Mouse (Mus musculus): ENCODE measurements around the gene Tmem196. TPM values are rescaled to one million over a fixed set of nuclear protein-coding genes. Genes with fewer than 3 reads are reported as not detected.
A peak's percentile ranks its signal among the peaks of the same experiment; 100 is the strongest.

Tmem196 gene
- polyA plus RNA-seq (2014; fragmentation: Nextera tagmentation; extraction: Ambion mirVana), result 0.33 and 0.98 TPM in 2 replicates

GRCm38 (mm10) chr12:119945589-119946310 lies at the start of gene Tmem196:
Gene Tmem196 (plus strand): TSS chr12:119945822.
- ATAC-seq (ENCODE audit: low read depth), result peak; percentile 83
- Histone ChIP-seq H3K9ac (ENCODE audit: low read depth, low read length) (peak within 1 kb of the TSS; percentile 43), H3K27me3 (replicated peaks; ENCODE audit: control insufficient read depth, insufficient read depth, low read length) (peaks cover 12% of the 10 kb centered on the region), H3K4me3 (ENCODE audit: low read depth, low read length) (peak within 1 kb of the TSS; percentile 44), H3K4me2 (ENCODE audit: low read depth, low read length) (peak within 1 kb of the TSS; percentile 79), H3K4me1 (ENCODE audit: control insufficient read depth, insufficient read depth, low read length) (no peaks in the 10 kb centered on the region), H3K9me3 (ENCODE audit: control insufficient read depth, low read length) (no peaks in the 10 kb centered on the region), H3K27ac (replicated peaks; ENCODE audit: low read depth, low read length) (no peak within 1 kb of the TSS), H3K36me3 (ENCODE audit: control insufficient read depth, insufficient read depth, low read length) (no peaks in the 10 kb centered on the region)
- 2% methylated on average over 25 of the region's 25 CpGs for whole genome bisulfite sequencing
- DNase-seq (ENCODE audit: low spot score), result peak; percentile 27

DNA sequence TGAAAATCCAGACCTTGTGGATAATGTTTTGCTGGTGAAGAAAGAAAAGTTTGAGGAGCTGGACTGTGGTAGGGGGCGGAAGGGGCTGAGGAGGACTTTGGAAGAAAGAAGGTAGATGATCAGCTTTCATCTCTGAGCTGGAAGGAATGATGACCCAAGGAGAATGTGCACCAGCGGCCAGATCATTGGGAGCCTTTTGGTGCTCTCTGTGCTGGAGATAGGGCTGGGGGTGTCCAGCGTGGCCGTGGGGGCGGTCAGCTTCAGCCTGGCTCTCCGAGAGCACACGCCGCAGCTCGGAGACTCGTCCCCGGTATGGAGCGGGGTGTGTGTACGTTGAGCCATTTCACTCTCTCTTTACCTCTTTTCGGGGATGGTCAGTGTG lies 680 bp downstream of the Tmem196 start:
- WGBS, result under 1% methylated on average over 11 of the region's 14 CpGs
- H3K27me3 ChIP-seq (replicated peaks; ENCODE audit: control insufficient read depth, insufficient read depth, low read length), result peaks cover 12% of the 10 kb centered on the region
- ATAC-seq (ENCODE audit: low read depth) (peak; percentile 63), DNase-seq (ENCODE audit: low spot score) (peak; percentile 2)
- H3K36me3 ChIP-seq (ENCODE audit: control insufficient read depth, insufficient read depth, low read length), result no peaks in the 10 kb centered on the region
- H3K9me3 ChIP-seq (ENCODE audit: control insufficient read depth, low read length), result no peaks in the 10 kb centered on the region
- no peaks in the 10 kb centered on the region for H3K4me1 ChIP-seq (ENCODE audit: control insufficient read depth, insufficient read depth, low read length)
- H3K4me3 ChIP-seq (ENCODE audit: low read depth, low read length), result peak overlapping the region; percentile 44
- H3K9ac ChIP-seq (ENCODE audit: low read depth, low read length), result peak overlapping the region; percentile 43
- H3K4me2 ChIP-seq (ENCODE audit: low read depth, low read length), result peak overlapping the region; percentile 79
- no peak overlapping the region for H3K27ac ChIP-seq (replicated peaks; ENCODE audit: low read depth, low read length)

DNA sequence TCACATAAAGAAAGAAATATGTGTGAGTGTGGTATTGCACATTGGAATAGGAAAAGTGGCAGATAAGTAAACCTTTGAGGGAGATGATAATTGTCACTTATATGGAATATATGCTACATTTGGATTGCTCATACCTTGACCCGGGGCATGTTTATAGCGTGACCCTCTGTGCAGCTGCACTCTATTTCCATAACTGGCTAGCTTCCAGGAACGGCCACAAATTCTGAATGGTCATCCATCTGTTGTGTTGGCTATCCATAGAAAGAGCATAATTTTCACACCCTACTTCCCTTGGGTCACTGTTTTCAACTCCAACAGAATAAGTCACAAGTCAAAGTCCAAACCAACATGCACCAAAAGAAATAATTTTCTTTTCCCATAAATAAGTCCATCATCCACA lies 11.4 kb downstream of the Tmem196 start:
- Histone ChIP-seq H3K4me3 (ENCODE audit: low read depth, low read length) (no peak overlapping the region), H3K9ac (ENCODE audit: low read depth, low read length) (no peak overlapping the region), H3K4me1 (ENCODE audit: control insufficient read depth, insufficient read depth, low read length) (no peaks in the 10 kb centered on the region), H3K9me3 (ENCODE audit: control insufficient read depth, low read length) (no peaks in the 10 kb centered on the region), H3K27ac (replicated peaks; ENCODE audit: low read depth, low read length) (no peak overlapping the region), H3K4me2 (ENCODE audit: low read depth, low read length) (no peak overlapping the region), H3K27me3 (replicated peaks; ENCODE audit: control insufficient read depth, insufficient read depth, low read length) (no peaks in the 10 kb centered on the region), H3K36me3 (ENCODE audit: control insufficient read depth, insufficient read depth, low read length) (no peaks in the 10 kb centered on the region)
- WGBS, result 64% methylated on average over 3 of the region's 3 CpGs
- DNase-seq (ENCODE audit: low spot score) (no peak), ATAC-seq (ENCODE audit: low read depth) (no peak)

GRCm38 (mm10) chr12:119960730-119961129 lies 15.1 kb downstream of the Tmem196 start:
- H3K27me3 ChIP-seq (replicated peaks; ENCODE audit: control insufficient read depth, insufficient read depth, low read length), result no peaks in the 10 kb centered on the region
- no peaks in the 10 kb centered on the region for H3K4me1 ChIP-seq (ENCODE audit: control insufficient read depth, insufficient read depth, low read length)

GRCm38 (mm10) chr12:119965373-119965772 lies 19.8 kb downstream of the Tmem196 start:
- Histone ChIP-seq H3K4me1 (ENCODE audit: control insufficient read depth, insufficient read depth, low read length) (no peaks in the 10 kb centered on the region), H3K4me3 (ENCODE audit: low read depth, low read length) (no peak overlapping the region), H3K4me2 (ENCODE audit: low read depth, low read length) (no peak overlapping the region), H3K9me3 (ENCODE audit: control insufficient read depth, low read length) (no peaks in the 10 kb centered on the region), H3K27ac (replicated peaks; ENCODE audit: low read depth, low read length) (no peak overlapping the region), H3K27me3 (replicated peaks; ENCODE audit: control insufficient read depth, insufficient read depth, low read length) (no peaks in the 10 kb centered on the region), H3K9ac (ENCODE audit: low read depth, low read length) (no peak overlapping the region), H3K36me3 (ENCODE audit: control insufficient read depth, insufficient read depth, low read length) (no peaks in the 10 kb centered on the region)
- no peak for ATAC-seq (ENCODE audit: low read depth)
- no peak for DNase-seq (ENCODE audit: low spot score)

More at GRCm38 (mm10) chr12:119960730-119961129, 15.1 kb downstream of the Tmem196 start:
- Histone ChIP-seq H3K9me3 (ENCODE audit: control insufficient read depth, low read length) (no peaks in the 10 kb centered on the region), H3K4me3 (ENCODE audit: low read depth, low read length) (no peak overlapping the region), H3K4me2 (ENCODE audit: low read depth, low read length) (no peak overlapping the region), H3K27ac (replicated peaks; ENCODE audit: low read depth, low read length) (no peak overlapping the region), H3K9ac (ENCODE audit: low read depth, low read length) (no peak overlapping the region), H3K36me3 (ENCODE audit: control insufficient read depth, insufficient read depth, low read length) (no peaks in the 10 kb centered on the region)
- 22% methylated on average over 1 of the region's 1 CpGs for WGBS
- no peak for ATAC-seq (ENCODE audit: low read depth)
- peak; percentile 77 for DNase-seq (ENCODE audit: low spot score)

DNA sequence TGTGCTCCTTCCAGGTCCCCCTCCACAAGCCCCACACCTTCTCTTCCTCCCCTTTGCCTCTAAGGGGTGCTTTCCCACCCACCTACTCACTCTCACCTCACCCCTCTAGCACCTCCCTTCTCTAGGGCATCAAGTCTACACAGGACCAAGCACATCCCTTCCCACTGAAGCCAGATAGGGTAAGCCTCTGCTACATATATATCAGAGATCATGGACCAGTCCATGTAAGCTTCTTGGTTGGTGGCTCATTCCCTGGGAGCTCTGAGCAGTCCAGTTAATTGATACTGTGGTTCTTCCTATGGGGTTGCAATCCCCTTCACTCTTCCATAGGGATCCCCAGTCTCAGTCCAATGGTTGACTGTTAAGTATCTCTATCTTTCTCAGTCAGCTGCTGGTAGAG lies 24.4 kb downstream of the Tmem196 start:
- Histone ChIP-seq H3K27me3 (replicated peaks; ENCODE audit: control insufficient read depth, insufficient read depth, low read length) (no peaks in the 10 kb centered on the region), H3K4me2 (ENCODE audit: low read depth, low read length) (no peak overlapping the region), H3K4me1 (ENCODE audit: control insufficient read depth, insufficient read depth, low read length) (no peaks in the 10 kb centered on the region), H3K4me3 (ENCODE audit: low read depth, low read length) (no peak overlapping the region), H3K9ac (ENCODE audit: low read depth, low read length) (no peak overlapping the region), H3K27ac (replicated peaks; ENCODE audit: low read depth, low read length) (no peak overlapping the region), H3K36me3 (ENCODE audit: control insufficient read depth, insufficient read depth, low read length) (no peaks in the 10 kb centered on the region), H3K9me3 (ENCODE audit: control insufficient read depth, low read length) (no peaks in the 10 kb centered on the region)
- DNase-seq (ENCODE audit: low spot score) (no peak), ATAC-seq (ENCODE audit: low read depth) (no peak)

GRCm38 (mm10) chr12:119981731-119982130 lies 36.1 kb downstream of the Tmem196 start:
- Histone ChIP-seq H3K9me3 (ENCODE audit: control insufficient read depth, low read length) (no peaks in the 10 kb centered on the region), H3K27me3 (replicated peaks; ENCODE audit: control insufficient read depth, insufficient read depth, low read length) (no peaks in the 10 kb centered on the region), H3K27ac (replicated peaks; ENCODE audit: low read depth, low read length) (no peak overlapping the region), H3K4me1 (ENCODE audit: control insufficient read depth, insufficient read depth, low read length) (no peaks in the 10 kb centered on the region), H3K9ac (ENCODE audit: low read depth, low read length) (no peak overlapping the region), H3K4me2 (ENCODE audit: low read depth, low read length) (no peak overlapping the region), H3K4me3 (ENCODE audit: low read depth, low read length) (no peak overlapping the region), H3K36me3 (ENCODE audit: control insufficient read depth, insufficient read depth, low read length) (no peaks in the 10 kb centered on the region)
- ATAC-seq (ENCODE audit: low read depth) (no peak), DNase-seq (ENCODE audit: low spot score) (peak; percentile 60)
- 2% methylated on average over 2 of the region's 2 CpGs for WGBS

DNA sequence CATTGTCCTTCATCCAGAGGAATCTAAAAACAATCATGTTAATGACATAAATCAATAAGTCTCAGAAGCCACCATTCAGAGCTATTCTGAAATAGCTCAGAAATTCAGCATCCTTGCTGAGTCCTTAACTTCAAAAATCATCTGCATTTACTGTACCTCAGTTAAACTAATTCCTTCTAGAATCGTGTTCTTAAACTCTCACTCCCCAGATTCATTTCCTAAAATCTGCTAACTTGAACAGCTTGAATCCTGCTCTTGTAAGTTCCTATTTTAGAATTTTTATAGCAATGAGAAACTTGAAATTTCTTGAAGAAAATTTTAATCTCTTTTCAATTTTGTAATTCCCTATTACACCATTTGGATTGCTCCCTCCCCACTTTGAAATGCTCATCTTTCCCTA lies 52.6 kb downstream of the Tmem196 start:
- ATAC-seq (ENCODE audit: low read depth), result no peak
- Histone ChIP-seq H3K4me2 (ENCODE audit: low read depth, low read length) (no peak overlapping the region), H3K9me3 (ENCODE audit: control insufficient read depth, low read length) (no peaks in the 10 kb centered on the region), H3K27ac (replicated peaks; ENCODE audit: low read depth, low read length) (no peak overlapping the region), H3K9ac (ENCODE audit: low read depth, low read length) (no peak overlapping the region), H3K4me3 (ENCODE audit: low read depth, low read length) (no peak overlapping the region), H3K4me1 (ENCODE audit: control insufficient read depth, insufficient read depth, low read length) (no peaks in the 10 kb centered on the region), H3K36me3 (ENCODE audit: control insufficient read depth, insufficient read depth, low read length) (no peaks in the 10 kb centered on the region), H3K27me3 (replicated peaks; ENCODE audit: control insufficient read depth, insufficient read depth, low read length) (no peaks in the 10 kb centered on the region)
- no peak for DNase-seq (ENCODE audit: low spot score)
- 84% methylated on average over 1 of the region's 1 CpGs for WGBS

- DNase-seq (ENCODE audit: low spot score) (no peak), ATAC-seq (ENCODE audit: low read depth) (no peak)
- H3K4me1 ChIP-seq (ENCODE audit: control insufficient read depth, insufficient read depth, low read length), result no peaks in the 10 kb centered on the region
- no peaks in the 10 kb centered on the region for H3K36me3 ChIP-seq (ENCODE audit: control insufficient read depth, insufficient read depth, low read length)
- no peak overlapping the region for H3K4me2 ChIP-seq (ENCODE audit: low read depth, low read length)
- H3K27me3 ChIP-seq (replicated peaks; ENCODE audit: control insufficient read depth, insufficient read depth, low read length), result no peaks in the 10 kb centered on the region
- no peaks in the 10 kb centered on the region for H3K9me3 ChIP-seq (ENCODE audit: control insufficient read depth, low read length)
- no peak overlapping the region for H3K9ac ChIP-seq (ENCODE audit: low read depth, low read length)
- H3K27ac ChIP-seq (replicated peaks; ENCODE audit: low read depth, low read length), result no peak overlapping the region
- no peak overlapping the region for H3K4me3 ChIP-seq (ENCODE audit: low read depth, low read length)
These were observed 58.7 kb downstream of the Tmem196 start for GRCm38 (mm10) chr12:120004280-120004679.
